Mouse (Mus musculus): Measurements from ENCODE around the gene Prmt3. TPM values are rescaled to one million over a fixed set of nuclear protein-coding genes. Genes with fewer than 3 reads are reported as not detected.

Gene Prmt3
- polyA plus RNA-seq, 2 experiments from 2014 or later: 12.1 to 12.7 TPM

DNA sequence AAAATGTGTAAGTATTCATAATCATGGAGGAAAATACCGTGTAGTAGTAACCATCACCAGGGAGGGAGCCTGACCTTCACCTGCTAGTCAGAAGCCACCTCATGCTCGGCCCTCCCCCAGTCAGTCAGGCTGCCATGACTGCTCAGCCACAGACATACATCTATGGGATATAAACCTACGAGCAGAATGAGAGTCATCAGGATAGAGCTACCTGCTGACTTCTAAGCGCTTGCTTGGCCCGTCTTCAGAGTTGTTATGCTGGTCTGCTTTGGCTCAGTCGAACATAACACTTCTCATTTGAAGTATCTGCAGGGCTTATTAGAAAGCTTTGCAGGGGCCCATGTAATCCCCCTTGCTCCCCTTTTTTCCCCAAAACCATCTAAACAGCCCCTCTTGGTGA is 25.4 kb downstream of the Prmt3 start:
- ATAC-seq: no peak

DNA sequence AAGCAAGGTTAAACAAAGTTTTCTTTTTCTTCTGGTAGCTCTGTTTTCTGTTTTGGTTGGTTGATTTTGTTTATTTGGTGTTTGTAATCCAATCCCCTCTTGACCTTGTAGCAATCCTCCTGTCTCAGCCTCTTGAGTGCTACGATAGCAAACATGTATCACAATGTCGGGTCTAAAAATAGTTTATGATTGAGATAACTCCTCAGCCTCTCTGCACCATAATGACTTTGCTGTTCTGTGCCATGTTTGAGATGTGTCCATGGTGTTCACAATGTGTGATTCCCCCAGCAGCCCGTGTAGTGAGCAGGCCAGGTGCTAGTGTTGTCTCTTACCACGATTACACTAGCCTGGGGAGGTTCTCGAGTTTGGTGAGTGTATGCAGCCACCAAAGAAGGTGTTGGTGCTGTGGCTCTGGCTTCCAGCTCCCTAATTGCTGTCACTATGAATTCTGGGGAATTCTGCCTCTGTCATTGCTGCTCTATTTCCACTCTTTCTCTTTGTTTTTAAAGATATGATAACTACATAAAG is 26.6 kb downstream of the Prmt3 start:
- ATAC-seq: no peak

DNA sequence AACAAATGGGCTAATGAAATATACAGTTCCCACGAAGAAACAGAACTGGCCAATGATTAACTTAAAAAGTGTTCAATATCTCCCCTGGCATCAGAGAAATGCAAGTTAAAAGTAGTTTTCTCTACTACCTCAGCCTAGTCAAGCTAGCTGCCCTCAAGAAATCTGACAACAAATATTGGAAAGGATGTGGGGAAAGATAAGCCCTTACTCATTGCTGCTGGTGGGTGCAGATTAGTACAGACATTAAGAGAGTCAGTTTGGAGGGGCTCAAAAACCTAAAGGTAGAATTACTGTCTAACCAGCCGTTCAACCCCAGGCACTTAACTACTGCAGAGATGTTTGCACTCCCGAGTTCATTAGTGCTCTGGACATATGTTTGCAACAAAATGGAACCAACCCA is 27.5 kb downstream of the Prmt3 start:
- ATAC-seq: no peak

DNA sequence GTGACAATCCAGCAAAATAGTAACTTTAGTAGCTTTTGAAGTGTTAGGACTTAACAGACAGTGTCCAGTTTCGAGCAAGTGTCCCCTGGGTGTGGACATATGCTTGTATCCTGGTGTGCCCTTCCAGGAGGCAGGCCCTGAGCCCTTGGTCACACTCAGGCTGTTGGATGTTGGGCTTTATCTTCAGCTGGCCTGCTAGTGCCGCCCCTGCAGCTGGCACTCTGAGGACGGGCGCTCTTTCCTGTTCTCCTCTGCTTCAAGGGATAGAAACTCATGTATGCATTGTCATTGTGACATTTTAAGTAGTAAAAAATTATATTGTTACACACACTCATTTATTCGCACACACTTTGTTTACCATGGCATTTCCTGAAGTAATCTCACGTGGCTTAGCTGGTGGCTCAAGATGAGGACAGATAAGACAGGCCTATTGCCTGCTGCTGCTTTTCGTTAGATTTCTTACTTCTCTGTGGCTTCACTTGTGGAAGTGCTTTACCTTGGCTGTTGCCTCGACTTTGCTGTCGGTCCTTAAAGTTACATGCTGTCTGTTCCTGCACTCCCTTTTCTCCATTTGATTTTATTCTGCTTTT is 29.0 kb downstream of the Prmt3 start:
- ATAC-seq: no peak

DNA sequence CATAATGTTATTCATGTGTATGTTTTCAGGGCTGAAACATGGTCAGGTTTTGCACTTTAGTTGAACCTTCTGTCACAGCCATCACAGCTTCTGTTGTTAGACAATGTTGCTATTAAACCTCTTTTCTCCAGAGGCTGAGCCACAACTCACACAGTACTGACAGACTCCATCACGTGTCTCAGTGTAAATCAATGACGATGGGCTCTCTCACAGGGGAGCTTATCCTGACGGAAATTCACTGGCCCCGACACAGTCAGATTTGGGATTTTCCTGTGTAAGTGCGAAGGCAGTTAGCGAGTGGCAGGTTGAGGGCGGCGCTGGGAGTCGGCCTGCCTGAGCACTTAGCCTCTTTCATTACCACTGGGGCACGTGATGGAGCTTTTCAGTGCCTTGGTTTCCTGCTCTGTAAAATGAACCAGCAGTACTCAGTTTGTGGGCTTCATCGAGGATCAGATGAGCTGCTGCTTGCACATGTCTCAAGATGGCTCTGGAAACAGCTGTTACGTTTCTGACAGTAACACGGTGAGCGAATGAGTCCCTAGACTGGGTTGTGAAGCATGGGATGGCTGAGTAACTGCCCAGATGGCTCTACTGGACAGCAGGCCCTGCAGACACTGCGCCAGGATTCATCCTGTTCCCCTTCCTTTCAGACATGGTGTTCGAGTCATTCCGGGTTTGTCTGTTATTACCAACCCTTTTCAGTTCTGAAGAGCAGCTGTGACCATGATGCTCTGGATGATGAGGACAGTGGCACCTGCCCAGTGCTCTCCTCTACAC is 29.9 kb downstream of the Prmt3 start:
- no peak for ATAC-seq

DNA sequence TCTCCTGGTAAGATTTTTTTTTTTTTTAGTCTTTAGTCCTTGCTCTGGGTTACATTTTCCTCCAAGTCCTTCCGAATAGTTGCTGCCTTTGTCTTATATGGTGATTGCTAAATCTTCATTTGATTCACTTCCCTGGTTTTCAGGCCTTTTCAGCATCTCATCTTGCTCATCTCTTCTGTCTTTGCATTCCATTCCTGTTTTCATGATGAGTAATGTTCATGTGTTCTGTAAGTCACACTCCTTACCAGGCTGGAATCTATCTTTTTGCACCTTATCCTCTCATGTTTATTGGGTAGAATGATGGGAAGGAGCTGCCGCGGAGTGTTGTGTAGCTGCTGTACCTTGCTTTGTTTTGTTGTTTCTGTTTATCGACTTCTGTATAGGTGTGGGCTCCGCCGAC is 31.0 kb downstream of the Prmt3 start:
- no peak for ATAC-seq

DNA sequence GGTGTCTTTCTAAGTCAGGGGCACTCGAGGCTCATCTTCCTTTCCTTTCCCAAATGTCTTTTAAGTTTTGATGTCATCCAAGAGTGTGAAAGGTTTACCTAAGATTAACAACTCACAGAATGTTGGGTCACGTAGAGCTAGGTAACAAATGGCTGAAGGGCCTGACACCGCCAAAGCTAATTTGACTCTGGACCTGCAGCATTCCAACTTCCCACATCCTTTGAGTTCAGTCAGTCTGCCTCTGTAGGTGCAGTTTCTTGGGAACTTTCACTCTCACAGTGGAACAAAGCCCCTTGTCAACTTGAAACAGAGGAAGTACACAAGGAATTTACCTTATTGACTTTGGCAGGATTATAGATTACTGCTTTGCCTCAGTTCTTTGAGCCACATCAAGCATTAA is 31.4 kb downstream of the Prmt3 start:
- no peak for ATAC-seq

DNA sequence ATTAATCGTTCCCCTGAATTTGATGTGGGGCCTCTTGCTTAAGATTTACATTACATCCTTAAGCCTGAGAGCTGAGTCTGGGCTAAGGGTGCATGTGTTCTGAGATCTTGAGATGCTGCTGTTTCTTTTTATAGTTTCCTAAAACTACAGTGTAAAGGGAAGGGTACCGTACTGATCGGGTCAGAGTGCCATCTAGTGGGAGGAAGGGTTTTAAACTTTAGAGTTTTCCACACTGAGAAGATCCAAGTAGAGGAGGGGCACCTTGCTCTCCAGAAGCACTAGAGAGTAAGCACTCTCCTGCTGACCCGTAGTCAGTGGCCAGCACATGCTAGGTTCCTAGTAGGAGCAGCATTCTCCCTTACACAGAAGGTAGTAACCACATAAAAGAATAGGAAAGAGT is 33.2 kb downstream of the Prmt3 start:
- ATAC-seq: peak; percentile 54

DNA sequence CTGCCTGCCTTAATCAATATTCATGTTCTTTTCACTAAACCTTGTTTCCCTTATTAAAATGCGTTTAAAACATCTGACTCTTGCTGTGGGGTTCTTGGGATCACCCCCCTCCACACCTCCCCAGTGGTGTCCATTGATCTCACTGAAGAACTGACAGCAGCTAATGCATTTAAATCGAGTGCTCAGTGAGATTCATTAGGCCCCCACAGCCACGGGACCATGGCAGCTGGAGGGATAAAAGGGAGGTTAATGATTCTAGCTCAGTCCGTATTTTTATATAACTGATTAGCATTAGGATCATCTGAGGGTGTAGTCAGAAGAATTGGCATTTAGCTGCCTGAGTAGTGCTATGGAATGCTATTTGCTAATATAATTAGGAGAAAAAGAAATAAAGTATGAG is 41.2 kb downstream of the Prmt3 start:
- ATAC-seq: no peak

DNA sequence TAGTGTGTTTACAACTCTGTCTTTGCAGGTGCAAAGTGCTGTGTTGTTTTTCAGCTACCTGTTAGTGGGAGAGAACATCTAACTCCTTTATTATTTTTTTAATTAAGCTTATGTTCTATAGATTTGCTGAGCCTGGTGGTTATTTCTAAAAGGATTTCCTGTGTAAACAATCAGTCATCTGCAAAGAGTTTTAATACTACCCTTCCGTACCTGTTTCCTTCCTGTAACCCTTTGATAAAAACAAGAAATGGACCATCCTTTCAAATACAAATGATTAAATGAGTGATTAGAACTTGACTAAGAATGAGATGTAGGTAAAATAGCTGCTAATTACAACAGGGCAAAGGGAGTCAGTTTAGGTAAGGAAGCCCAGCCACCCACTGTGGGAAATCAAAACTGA is 43.2 kb downstream of the Prmt3 start:
- peak; percentile 73 for ATAC-seq

DNA sequence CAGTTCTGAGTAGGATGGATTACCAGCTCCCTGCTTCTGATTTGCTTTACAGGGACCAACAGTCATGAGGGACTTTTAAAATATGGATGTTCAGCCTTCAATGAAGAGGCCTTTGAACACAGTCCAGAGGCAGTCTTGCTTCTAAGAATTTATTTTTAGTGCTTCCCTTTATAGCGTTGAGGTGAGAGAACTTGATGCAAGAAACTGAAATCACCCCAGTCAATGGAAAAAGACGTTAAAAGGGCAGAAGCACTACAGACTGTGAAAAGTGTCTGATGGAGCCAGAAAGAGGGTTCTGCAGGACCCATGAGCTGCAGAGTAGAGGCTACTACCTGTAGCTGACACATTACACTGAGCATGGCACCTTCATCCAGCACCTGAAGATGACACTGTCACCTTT is 43.9 kb downstream of the Prmt3 start:
- peak; percentile 14 for ATAC-seq

DNA sequence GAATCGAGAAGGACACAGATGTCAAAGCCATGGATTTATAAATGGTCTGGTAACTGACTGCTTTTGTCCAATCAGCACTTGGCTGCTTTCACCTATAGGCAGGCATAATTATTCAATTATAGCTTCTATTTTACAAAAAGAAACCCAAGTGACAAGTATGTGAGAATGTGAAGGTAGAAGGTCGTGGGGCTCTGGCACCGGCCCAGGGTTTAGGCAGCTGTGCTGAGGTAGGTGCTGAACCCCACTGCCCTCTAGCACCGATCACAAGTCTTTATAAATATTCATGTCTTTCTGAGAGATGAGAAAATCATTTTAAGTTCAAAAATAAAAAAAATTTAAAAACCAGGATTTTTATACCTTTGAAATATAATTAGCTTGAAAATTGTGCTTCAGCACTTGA is 45.4 kb downstream of the Prmt3 start:
- no peak for ATAC-seq

DNA sequence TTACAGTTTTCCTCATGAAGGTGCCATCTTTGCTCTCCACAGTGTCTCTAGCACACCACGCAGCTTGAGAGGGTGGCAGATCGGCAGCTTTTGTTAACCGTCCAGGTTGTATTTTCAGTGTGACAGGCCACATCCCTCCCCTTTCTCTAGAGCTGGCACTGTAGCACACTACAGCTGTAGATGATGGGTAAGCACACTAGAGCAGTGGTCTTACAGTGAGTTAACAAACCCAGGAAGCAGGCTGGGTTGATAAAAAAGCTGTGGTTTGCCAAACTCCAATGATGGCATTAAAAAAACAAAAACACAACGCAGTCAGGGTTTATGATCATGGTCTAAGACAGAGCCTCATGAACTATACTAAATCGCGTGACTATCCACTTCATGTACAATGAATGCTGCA is 45.9 kb downstream of the Prmt3 start:
- no peak for ATAC-seq

DNA sequence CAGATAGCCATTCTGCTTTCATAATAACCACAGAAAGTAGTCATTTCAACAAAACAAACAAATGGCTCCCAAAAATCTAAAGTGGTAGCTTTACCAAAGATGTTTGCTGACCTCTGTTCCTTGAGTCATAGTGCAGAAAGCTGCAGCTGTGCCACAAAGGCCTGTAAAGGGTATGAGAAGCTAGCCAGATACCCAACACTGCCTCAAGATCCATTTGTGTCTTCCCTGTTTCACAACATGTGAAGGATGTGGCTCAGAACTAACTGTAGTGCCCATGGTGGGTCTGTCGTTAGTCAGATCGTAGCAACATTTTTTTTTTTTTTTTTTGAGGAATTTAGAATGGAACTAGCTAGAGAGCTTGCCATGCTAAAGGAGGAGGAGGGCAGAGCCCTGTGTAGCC is 46.4 kb downstream of the Prmt3 start:
- no peak for ATAC-seq

DNA sequence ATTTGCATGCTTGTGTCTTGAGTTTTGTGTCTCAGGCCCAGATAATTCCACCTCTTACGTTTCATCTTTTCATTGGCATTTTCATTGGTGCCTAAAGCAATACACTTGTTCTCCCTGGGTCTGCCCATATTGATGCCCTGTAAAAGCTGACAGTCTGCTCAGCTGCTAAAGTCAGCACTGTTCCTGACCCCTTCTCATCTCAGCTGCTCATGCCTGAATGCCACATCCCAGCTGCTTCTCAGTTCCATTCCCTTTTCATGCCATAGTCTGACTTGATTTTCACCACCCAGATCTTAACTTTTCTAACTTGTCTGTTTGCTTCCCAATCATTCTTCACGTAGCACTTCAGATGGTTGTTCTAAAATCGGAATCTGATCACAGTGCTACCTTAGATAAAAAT is 47.3 kb downstream of the Prmt3 start:
- no peak for ATAC-seq

DNA sequence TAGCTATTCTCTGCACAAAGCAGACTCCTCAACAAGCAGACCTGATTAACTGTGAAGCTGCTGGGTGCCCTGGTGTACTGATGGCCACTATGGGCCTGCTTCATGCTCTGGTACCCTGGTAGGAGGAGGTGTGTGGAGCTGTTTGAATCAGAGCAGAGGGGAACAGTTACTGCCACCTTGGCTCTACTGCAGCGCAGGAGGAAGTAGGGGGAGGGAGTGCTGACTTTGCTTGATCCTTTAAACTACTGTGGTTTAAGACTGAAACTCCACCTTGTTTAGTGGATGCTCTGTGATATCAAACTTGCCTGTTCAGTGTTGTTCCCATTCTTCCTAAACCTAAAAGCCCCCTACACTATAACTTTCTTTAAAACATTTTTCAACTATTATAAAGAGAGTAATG is 49.8 kb downstream of the Prmt3 start:
- peak; percentile 64 for ATAC-seq

DNA sequence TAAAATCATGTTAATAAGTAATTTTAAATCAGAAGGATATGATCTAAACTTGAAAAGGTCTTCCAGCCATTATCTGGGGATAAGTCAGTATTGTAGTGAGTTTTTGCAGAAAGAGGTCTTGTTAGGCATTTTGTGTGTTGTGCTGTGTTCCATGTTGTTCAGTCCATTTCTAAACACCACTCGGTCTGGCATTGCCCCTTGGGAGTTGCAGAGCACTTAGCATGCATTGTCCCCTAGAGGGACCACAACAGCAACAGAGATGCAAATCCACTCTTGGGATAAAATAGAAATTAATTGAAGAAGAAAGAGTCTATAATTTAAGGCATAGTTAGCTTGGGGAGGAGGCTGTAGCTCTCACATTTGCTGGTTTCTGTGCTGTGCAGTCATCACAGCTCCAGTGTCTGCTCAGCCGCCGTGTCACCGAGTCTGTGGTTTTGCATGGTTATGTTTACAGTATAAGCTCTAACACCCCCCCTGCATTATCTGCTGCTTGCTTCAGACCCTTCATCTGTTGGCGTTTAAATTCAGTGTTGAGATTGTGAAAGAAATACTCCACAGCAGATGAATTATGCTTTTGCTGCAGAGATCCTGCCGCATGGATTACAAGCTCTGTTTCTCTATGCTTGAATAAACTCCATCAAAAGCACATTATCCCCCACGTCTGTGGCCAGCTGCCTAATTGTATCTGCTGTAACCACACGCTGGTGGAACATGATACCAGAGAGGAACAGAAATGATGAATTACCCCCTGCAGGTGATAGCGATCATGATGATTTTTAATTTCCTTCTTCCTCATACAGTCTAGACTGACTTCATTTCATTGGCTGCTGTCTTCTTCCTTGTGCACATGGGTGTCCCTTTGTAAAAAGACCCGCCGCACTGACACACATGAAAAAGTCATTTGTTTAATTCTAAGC is 64.5 kb downstream of the Prmt3 start:
- peak; percentile 45 for ATAC-seq

DNA sequence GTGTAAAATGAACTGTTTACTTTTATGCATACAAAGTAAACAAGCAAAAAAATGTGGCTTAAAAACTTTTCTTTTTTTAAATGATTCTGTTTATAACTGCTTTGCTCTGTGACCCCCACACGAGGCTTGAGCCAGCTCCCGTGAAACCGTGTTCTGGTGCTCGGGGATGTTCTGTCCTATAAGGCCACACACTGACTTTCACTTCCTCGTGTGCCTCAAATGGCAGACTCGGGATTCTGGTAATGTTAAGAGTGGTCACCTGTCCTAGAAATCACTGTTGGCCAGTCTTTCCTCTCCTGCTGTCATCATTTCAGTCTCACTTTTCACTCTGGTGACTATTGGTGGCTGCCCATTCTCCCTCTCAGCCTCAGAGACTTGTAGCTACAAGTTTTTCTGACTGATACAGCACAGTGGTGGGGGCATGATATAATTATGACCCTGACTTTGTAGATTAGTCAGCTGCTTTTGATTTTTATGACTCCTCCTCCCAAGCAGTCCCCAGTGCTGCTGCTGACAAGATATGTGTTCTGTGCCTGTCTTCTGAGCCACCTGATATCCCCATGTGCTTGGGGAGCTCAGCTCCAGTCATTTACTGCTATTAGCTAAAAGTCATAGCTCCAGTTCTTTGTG is 65.3 kb downstream of the Prmt3 start:
- no peak for ATAC-seq

DNA sequence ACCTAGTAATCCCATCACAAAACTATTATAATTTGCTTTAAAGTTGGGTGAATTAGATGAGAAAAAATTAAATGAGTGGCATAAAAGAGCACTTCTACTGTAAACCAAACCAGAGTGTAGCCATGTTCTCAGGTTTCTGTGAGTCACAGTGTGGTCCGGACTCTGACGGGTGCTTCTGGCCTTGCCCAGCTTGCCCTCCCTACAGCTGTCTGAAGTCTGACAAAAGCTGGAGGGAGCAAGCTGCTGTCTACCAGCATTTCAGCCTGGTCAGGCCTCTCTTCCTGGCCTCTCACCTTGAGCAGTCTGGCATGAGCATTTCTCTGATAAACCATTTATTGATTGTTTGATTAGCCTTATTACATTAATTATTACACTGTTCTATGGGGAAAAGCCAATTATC is 69.8 kb downstream of the Prmt3 start:
- ATAC-seq: no peak

DNA sequence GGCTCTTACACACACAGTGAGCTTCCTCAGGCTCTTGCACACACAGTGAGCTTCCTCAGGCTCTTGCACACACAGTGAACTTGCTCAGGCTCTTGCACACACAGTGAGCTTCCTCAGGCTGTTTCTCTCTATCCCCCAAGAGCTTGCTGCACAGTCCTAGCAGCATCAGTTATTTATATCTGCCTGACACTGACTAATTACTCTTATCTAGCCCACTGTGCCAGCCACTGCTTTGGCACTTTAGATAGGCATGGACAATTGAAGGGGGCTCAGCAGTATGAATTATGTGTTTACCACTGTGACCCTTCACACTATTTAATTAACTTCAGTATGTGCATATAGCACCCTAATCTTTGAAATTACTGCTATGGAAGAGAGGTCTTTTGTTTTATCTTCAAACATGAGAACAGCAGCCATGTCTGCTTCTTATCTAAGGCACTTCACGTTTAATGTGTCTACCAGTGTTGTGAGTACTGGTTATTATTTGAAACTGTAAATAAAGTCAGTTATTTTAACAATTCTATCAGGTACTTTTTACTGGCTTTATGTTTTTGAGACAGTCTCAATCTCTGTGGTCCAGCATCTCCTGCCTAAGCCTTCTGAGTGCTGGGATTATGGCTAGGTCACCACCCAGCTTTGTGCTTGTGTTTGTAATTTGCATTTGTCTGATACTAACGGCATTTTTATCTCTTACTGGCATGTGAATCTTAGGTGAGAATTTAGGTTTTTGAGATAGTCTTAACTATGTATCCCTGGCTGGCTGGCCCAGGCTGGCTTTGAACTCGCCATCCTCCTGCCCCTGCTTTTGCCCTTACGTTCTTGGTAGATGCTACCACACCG is 75.4 kb downstream of the Prmt3 start:
- no peak for ATAC-seq

DNA sequence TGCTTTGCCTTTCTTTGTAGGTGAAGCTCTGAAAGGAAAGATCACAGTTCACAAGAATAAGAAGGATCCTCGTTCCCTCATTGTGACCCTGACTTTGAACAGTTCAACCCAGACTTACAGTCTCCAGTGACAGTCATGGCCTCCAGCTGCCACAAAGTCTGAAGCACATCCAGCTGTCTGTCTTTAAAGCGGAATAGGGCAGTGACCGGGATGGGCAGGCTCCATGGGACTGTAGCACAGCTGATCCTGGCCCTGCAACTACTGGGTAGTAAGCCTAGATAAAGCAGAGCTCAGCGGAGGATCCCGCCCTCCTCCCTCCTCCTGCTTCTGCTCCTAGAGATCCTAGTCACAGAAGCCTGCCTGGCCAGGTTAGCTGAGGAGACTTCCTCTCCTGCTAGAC is 79.2 kb downstream of the Prmt3 start:
- no peak for ATAC-seq

DNA sequence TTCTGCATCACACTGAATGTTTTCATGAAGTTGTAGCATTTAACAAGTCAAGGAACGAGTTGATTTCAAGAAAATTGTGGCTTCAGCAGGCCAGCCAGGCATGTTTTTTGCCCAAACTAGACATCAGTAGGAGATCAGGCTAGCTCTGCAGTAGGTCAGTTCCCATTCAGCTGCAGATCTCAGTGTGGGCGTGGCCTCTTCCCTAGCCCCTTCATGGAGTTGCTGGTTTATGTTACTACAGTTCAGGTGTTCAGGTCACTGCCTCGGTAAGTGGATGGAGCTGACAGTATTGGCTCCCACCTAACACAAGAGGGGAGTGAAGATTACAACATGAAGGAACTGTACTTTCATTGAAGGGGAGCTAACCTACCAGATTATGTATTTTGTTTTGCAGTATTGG is 80.1 kb downstream of the Prmt3 start:
- no peak for ATAC-seq
